Mouse (Mus musculus) ES-E14 (cell line): ENCODE results near the gene Letm1.

Source experiments
- MAFK ChIP-seq: IDR thresholded peaks from 2 replicates; pipeline ENCODE4 v1.6.1; 2014; ENCODE audit warnings: mild to moderate bottlenecking, low read depth, low read length, inconsistent platforms; ENCODE audit not compliant: insufficient read depth
- ZC3H11A ChIP-seq: IDR thresholded peaks from 2 replicates; pipeline ENCODE4 v1.6.1; 2012; ENCODE audit warnings: low read depth, mild to moderate bottlenecking, inconsistent platforms, low read length, borderline replicate concordance

- TF ChIP-seq ZC3H11A (no peak), MAFK (no peak)
These were observed 44.7 kb downstream of the Letm1 start for GRCm38 (mm10) chr5:33737903-33738321.
